Mouse (Mus musculus) lung, adult 18-20 months (tissue): Measurements from ENCODE around the gene Sod1.

Experiments
- DNase-seq, 2 experiments: peaks; one replicate each; pipeline ENCODE4 v3.0.0; 2022; ENCODE audit warnings: mixed read lengths in 2 of 2

The Sod1 gene

DNA sequence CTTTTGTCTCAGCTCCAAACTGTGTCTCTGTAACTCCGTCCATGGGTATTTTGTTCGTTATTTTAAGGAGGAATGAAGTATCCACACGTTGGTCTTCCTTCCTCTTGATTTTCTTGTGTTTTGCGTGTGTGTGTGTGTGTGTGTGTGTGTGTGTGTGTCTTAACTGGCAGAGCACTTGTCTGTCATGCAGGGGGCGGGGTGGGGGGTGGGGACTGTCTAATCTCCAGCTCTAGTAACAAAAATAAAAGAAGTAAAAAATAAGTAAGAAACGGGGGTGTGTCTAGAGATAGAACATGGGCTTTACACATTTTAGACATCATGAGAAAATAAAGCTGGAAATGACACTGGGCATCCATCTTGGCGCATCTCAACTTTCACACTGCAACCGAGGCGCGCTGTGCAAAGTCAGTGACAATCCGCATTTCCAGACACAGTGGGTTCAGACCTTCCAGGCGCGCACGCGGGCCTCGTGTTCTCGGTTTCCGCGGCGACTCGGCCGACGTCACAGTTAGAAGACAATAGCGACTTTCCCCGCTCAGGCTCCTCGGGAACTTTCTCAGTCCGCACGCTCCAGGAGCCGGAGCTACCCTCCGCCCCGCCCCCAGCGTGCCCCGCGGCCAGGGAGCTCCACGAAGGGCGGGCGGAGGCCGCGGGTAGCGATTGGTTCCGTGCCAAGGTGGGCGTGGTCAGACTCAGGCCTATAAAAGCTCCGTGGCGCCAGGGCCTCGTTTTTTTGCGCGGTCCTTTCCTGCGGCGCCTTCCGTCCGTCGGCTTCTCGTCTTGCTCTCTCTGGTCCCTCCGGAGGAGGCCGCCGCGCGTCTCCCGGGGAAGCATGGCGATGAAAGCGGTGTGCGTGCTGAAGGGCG is at the start of gene Sod1:
Gene Sod1, plus strand, starts transcription at position 729 of the 866 bp plus-strand sequence.
- peak; percentile 96 to 97 for DNase-seq

DNA sequence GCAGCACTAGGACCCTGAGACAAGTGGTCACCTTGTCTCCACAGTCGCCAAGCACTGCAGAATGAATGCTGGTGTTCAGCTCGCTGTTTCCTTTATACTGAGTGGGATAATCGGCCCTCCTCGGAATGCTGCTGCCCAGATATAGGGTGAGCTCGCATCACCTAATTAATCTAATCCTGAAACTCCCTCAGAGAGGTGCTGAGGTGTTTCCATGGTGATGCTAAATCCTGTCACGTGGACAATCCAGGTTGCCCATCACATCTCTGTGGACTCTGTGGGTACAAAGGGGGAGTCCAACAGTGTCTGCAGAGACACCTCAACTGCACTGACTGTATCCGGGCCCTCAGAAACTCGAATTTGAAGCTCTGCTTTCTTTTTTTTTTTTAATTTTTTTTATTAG is 49.1 kb upstream of the Sod1 start:
- no peak for DNase-seq

DNA sequence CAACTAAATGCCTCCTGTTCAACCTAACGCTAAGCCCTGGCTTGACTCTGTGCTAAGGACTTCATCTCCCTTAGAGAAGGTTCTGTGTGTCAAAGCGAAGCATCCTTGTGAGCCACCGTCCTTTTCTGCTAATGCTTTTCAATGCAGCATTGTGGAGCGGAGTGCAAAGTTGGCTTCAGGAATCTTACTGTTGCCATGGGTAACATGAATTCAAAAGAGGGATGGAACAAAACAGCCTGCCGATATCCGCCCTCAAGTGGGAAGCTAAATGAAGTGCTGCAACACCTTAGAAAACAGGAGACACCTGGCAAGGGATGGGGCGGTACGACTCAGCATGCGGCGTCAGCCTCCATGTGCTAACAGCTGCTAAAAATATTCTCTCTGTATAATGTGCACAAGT is 44.1 kb upstream of the Sod1 start:
- no peak for DNase-seq

DNA sequence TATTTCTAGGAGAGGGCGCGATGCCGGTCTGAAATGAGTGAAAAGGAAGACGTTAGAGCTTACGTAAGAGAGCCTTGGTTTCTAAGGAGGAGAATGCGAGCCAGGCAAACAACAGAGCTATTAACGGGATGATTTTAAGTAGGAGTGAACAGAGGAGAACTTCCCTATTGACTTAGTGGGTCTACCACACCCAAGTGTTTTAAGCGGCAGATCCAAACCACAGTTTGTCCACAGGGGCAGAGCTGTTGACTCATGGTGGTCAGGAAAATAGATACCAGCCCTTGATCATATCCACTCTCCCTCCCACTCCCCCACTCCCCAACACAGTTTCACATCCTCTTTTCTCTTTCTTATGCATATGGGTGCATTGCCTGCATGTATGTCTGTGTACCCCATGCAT is 43.1 kb upstream of the Sod1 start:
- DNase-seq: peak; percentile 47 to 57

DNA sequence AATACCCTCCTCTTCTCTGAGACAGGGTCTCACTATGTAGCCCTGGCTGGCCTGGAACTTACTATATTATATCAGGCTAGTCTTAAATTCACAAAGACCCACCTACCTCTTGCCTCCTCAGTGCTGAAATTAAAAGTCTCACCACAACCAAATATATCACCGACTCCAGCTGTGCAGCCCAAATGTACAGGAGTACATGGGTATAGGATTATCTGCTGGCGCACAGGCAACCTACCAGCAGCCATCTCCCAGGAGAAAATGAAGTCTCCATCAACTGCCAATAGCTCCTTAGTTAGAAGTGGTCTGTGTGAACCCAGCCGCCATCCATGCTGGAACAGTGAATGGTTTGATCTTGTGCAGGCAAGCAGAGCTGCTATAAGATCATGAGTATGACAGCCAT is 42.1 kb upstream of the Sod1 start:
- no peak for DNase-seq

DNA sequence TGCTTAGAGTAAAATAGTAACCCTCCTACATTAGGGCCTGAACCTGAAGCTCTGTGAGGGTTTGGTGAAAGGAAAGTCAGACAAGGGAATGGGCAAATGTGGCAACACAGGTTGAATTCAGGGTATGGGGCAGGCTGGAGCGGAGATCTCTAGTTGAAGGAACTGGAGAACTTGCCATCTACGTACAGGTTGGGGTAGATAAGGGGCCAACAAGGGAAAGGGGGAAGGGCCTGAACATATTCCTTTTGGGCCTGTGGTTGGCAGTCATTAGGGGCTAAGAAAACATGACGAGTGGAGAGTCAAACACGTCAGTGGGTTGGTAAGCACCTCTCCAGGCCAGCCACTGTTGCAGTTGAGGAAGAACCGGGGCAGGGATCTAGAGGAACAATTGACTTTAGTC is 40.7 kb upstream of the Sod1 start:
- DNase-seq: no peak

DNA sequence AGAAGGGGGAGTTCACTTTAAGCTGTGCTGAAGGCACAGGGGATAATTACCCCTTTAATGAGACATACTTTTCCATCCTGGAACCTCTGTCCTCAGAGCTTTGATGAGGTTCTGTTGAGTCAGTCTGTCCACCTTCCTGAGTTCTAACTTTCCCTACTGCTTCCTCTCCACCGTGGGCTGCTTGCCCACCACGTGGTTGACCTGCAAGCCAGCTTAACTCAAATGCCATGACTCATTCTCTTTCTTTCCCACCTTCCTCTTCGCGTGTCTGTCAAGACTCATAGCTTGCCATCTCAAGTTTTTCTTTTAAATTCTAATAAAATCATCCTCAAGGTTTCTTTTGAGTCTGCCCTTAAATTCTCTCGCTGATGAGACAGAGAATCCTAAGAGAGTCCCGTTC is 39.6 kb upstream of the Sod1 start:
- no peak for DNase-seq

DNA sequence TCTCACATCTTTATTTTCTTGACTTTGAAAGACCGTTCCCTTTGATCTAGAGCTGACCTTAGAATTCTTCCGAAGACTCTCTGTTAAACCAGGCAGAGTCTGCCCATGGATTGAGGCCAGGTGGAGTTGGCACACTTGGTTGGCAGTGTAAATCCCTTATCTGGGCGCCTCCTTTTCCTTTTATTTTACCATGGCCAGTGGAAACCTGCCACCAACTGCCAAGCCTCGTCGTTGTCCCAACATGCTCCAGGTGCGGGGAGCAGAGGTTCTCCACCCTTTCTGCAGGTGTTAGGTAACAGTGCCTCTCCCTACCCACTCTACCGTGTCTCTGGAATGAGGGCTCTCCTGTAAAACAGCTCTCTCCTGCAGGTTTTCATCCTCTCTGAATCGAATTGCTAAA is 38.9 kb upstream of the Sod1 start:
- peak; percentile 72 to 83 for DNase-seq

DNA sequence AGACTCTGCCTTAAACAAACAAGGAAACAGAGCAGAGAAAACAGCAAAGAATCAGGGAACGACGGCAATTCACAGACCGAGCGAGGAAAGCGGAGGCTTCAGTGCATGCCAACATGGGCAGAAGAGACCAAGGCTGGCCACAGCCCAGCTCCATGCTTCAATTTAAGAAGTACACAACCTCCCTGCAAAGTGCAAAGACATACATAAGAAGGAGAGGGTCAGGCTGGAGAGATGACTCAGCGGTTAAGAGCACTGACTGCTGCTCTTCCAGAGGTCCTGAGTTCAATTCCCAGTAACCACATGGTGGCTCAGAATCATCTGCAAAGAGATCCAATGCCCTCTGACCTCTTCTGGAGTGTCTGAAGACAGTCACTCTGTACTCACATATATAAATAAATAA is 36.4 kb upstream of the Sod1 start:
- DNase-seq: no peak

DNA sequence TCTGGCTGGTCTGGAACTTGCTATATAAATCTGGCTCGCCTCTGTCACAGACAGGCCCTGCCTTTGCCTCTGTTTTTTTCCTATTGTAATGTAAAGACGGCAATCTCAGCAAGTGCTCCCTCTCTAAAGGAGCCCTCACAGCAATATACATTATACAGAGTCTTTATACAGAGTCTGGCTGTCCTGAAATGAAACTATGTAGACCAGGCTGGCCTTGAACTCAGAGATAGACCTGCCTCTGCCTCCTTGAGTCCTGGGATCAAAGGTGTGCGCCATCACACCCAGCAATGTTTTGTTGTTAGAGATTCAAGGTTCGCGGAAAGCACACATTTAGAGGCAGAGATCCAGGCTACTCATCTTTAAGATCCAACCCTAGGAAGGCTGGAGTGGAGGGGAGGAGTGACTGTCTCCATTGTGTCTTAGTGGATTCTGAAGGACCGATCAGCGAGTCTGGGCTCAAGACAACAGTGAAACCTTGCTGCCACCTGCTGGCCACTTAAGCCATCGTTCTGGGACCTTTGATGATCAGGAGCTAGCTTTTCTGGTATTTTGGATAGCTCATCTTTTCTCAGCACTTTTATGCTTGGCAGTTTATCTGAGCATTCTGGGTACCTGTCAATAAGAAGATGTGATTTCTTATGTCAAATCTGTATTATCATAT is 34.5 kb upstream of the Sod1 start:
- peak; percentile 77 to 80 for DNase-seq

DNA sequence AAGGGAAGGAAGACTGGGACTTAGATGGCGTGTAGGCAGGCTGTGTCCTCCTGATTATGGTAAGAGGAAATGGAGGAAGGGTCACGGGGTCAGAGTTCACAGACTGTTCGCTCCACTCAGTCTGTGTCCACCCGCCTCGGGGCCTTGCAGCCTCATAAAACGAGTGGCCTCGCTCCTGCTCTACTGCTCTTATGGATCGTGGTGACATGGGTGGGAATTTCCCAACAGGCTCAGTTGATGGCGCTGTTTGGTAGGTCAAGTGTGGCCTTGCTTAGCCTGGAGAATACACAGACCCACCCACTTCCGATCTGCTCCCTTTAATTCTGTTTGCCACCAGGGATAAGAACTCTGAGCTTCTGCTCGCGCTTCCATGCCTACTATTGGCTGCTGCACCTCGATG is 33.1 kb upstream of the Sod1 start:
- DNase-seq: peak; percentile 68 to 77

DNA sequence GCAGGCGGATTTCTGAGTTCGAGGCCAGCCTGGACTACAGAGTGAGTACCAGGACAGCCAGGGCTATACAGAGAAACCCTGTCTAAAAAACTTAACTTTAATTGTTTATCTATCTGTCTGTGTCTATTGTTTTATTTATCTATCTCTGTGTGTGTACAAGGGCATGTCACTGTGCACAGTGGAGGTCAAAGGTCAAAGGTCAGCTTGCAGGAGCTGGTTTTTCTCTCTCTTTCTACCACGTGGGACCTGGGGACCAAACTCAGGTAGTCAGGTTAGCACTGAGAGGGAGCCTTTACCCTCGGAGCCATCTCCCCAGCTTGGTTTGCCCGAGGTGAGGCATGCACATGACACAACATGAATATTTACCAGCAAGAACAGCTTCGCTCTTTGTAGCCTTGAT is 29.3 kb upstream of the Sod1 start:
- DNase-seq: no peak

DNA sequence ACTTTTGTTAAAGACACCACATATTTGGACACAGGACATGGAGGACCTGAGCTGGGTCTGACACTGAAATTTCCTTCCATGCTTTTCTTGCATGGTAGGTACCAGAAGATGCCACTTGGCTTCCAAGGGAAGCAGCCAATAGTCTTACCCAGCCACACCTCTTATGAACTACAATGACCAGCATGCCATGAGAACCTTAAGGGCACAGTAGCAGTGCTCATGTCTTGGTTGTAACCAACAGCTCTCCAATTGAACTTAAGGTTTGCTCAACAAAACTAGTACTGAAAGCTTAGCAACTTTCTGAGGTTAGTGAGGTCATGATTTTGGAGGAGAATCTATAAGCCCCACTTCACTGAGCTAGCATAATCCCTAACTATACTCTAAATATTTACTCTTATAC is 26.8 kb upstream of the Sod1 start:
- no peak for DNase-seq

DNA sequence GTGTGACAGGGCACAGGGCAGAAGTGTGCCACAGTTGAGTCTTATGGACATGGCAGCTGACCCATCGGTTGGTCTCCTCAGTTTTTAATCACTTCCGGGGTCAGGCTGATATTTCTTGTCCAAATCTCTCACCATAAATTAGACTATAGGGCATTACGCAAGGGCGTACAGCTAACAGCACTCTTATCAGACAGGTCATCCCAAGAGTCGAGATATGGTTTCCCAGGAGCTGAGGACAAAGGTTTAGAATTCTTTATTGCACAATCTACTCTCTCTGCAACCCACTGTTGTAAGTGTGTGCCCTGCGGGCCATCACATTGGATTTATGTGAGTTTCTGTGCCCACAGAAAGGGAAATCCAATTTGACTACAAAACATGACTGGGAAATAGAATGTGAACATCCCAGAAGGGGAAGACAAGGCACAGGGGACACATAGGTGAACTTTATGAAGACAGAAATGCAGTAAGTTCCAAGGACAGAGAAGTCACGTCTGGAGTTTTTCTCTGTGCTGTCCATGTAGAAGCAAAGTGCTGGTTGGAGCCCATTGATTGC is 23.8 kb upstream of the Sod1 start:
- DNase-seq: no peak

DNA sequence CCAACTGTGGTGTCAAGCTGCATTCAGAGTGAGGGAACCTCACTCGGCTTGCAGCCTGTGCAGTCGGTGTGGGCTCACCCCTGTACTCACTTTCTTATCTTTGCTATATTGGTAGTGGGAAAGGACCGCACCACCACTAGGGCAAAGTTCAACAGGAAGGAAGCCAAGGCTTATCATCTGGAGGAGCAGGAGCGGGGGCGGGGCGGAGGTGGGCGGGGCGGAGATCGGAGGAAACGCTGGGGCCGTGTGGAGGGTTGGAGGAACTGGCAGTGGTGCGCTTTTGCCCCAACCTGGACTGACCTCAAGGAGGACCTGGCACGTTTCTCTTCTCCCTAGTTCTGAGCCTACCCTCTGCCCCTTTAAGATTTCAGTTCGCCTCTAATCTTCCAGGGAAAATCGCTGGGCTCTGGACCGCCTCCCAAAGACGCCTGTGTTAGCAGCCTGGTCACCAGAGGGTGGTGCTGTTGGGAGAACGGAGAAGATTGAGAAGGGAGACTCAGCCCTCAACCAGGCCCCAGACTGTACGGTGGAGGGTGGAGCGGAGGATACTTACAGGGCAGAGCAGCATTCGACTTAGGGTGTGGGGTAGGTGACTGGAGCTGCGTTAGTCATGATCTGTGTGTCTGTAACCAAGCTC is 23.1 kb upstream of the Sod1 start:
- DNase-seq: peak; percentile 83 to 87

DNA sequence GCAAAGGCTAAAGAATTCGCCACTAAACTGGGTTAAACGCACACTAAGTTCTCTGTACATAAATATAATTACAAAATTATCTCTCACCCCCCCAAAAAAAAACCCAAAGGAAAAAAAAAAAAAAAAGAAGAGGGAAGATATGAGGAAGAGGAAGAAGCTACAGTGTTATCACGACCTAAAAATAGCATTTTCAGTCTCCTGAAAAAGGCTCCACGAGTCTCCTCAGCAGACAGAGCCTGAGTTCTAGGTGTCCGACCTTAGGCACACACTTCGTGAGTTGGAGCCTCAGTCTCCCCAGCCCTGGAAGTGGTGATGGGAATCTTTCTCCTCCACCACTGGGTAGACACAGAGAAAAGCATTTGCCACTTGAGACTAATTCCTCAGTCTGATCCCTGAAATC is 21.9 kb upstream of the Sod1 start:
- no peak for DNase-seq

DNA sequence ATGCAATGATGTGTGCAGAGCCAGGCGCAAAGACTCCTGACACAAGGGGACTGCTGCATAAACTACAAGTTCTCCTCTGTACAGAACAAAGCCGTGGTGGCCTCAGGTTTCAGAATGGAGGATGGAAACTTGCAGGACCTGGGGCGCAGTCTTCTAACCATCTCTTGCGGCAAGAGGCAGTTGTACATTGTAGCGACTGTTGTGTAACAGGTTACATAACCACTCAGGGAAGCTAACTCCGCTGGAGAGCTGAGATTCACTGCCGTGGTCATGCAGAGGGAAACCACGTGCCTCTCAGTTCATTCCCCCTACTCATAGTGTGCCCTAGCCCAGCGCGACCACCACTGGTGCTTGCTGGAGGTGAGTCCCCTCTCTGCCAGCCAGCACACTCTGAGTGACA is 21.4 kb upstream of the Sod1 start:
- peak in 1 of 2 experiments; percentile 73 for DNase-seq

DNA sequence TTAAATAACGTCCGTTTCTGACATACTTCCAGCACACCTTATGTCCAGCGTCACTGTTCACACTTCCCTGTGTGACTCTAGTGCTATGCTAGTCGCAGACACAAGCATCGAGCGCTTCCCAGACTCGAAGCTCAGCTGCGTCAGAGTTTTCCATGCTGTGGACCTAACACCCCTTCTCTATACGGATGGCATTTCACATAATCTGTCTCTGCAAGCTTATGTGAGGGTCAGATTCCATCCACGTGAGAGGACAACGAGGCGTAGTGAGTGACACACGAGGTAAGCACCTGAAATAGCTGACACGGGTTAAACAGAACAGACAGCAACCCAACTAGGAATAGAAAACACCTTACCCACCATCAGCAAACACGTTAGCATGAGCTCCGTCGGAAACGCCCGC is 18.4 kb upstream of the Sod1 start:
- DNase-seq: no peak

DNA sequence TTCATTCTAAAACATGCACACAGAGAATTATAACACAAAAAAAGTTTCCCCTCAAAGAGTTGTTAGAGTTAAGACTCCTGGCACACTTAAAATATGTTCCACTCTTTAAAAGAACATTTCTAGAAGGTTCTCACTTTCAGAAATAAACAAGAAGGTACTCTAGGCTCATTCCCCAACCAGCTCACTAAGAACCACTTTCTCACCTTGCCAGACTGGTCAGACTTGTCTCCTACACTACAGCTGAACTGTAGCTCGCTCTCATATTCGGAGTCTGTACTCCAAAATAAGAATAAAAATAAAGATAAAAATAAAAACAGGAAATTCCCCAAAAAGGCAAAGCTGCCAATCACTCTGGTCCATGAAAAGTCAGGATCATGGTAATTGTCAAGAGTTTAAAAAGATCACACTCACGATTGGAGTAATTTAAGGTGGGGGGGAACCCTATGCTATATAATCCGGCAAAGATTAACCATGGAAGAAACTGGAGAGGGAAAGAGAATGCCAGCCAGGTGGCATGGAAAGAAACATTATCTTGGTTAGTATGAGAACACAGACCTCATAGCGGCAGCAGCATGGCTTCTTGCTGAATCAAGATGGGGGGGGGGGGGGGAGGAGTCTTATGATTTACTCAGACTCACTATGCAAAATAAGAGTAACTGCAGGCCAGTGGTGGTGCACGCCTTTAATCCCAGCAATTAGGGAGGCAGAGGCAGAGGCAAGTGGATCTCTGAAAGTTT is 17.2 kb upstream of the Sod1 start:
- peak; percentile 68 to 83 for DNase-seq

DNA sequence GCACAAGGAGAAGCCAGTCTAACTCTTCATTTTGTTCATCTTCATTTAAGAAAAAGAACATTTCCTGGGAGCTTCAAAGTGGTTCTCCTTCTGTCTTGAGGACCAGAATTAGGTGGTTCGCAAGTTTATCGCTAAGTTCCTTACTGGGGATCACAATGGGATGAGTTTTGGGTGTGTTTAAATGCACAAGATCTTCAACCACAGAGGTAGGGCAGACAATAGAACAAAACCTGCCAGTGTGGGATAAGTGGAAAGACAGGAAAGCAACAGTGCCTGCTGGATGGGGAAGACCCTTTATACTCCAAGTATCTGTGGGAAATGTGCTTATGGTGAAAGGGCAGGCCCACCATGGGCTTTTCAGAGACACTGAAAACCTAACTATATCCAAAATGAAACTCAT is 15.7 kb upstream of the Sod1 start:
- no peak for DNase-seq

DNA sequence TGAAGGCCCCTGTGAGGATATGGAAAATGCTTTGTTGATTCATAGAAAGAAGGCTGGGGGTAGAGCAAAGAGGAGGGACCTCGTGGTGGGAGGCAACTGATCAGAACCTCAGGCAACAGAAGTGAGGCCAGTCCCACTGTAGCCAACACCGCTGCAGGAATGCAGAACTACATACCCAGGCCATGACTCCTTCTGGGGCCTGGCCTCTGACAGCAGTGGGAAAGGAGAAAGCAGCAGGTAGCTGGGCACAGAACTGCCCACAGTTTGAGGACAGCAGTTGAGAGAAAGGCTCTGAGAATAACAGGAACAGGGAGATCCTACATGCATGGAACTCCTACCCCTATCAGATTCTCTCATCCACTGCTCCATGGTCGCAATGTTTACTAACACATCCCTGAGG is 11.6 kb upstream of the Sod1 start:
- DNase-seq: no peak

DNA sequence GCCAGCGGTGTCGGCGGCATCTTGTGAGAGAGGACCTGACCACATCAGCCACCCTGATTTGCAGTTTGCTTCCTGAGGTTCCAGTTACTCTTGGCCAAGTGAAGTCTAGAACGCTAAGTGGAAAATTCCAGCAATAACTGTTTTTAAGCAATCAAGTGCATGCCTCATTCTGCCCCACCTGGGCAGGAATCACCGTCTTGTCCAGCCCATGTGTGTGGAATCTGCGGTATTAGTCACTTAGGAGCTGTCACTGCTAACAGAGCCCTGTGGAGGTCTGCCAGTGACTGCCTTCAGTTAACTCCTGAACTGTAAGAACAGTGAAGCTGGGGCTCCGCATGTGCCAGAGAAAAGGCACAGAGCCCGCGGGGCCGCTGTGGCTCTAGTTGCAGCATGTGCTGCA is 9.8 kb upstream of the Sod1 start:
- DNase-seq: peak; percentile 36 to 56

DNA sequence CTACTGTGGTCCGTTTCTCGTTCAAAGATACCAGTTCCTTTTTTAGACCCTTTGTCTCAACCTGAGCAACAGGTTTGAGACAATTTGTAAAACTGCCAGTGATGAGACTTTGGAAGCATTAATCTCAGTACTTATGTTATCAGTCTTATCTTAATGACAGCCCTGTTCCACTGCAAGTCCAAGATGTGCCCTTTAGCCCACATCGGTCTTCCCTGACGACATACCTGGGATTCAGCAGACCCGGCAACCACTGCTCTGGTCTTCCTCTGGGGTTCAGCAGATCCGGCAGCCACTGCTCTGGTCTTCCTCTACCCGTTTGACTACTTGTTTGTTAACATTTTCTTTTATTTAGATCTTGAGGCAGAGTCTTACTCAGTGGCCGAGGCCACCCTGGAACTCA is 8.8 kb upstream of the Sod1 start:
- DNase-seq: no peak
